Mouse (Mus musculus) cerebellum, postnatal 10 days (tissue): ENCODE data around the gene F2r.

Experiments
- DNase-seq, 2 experiments: peaks; one replicate each; pipeline ENCODE4 v3.0.0; 2021; ENCODE audit warnings: mixed read lengths in 2 of 2

The F2r gene

GRCm38 (mm10) chr13:95630747-95631146 lies 12.5 kb upstream of the F2r start:
- DNase-seq = no peak

DNA sequence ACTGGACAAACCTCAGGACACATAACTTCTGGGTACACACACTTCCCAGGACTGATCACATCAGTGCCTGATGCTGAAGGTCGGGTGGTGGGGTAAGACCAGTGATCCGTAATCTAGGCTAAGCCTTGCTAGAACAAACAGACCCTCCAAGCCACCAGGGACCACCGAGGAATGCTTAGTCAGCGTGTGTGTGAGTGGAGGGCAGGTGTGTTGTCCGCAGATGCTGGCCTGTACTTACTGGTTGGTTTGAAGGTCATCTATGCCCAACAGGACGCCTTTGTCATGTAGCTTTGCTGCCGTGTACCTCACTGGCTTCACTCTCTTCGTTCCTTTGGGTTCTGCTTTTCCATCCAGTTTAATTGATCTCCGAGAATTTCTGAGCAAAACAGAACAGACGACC lies 11.5 kb upstream of the F2r start:
- DNase-seq = no peak

DNA sequence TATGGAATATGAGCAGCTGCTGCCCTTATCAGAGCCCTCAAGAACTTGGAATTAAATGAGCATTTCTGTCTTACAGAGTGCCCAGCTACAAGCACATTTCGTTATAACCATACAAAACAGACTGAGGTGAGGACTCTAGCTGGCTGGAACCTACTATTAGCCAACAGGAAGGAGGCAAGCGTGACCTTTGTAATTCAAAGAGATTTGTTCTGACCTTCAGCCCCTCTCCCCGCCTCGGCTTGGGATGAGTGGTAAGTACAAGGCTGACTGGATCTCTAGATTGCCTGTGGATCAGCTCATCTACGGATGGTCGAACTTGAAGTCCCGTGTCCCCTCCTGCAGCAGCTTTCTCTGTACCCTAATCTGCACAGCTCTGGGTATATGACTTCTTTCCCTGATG lies 8.4 kb upstream of the F2r start:
- no peak for DNase-seq

- DNase-seq = no peak
These were observed 4.8 kb upstream of the F2r start for GRCm38 (mm10) chr13:95623042-95623441.

GRCm38 (mm10) chr13:95621563-95621962 lies 3.3 kb upstream of the F2r start:
- no peak for DNase-seq

DNA sequence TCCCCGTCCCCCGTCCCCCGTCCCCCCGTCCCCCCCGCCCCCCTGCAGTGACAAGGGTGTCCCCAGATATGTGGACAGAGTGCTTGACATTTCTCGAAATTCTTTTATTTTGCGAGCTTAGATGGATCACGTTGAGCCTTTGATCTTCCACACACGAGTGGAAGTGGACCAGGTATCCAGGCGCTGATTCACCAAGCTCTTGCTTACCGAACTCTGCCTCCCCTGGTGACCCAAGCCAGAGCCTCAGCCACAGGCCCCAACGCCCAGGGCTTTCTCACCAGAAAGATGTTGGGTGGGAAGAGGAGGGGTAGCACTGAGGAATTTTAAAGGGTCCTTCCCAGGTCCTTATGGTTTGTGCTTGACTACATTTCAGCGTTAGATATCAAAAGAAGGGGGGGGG lies 572 bp upstream of the F2r start:
- peak; percentile 27 to 32 for DNase-seq

GRCm38 (mm10) chr13:95617671-95618171 lies 566 bp downstream of the F2r start:
- peak; percentile 36 to 42 for DNase-seq

GRCm38 (mm10) chr13:95617082-95617670 lies 1.1 kb downstream of the F2r start:
- no peak for DNase-seq

- no peak for DNase-seq
These were observed 1.8 kb downstream of the F2r start for GRCm38 (mm10) chr13:95616512-95616911.

DNA sequence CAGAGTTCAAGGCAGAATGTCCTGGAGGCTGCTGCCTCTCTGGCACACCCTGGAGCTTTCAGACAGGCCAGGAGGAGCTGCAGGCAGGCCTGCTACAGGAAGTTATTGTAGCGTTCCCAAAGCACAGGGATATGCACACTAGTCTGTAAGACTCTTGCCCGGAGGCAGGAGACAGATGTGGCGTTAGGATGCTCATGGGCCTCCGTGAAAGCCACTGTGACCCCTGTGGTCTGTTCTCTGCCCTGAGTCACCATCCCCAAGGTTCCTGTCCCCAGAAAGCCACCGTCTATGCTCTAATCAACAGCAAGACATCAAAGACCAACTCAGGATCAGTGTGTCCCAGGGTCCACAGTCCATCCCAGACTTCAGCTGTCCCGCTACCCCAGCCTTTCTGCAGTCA lies 3.5 kb downstream of the F2r start:
- DNase-seq = no peak

GRCm38 (mm10) chr13:95612243-95612642 lies 6.0 kb downstream of the F2r start:
- DNase-seq = no peak

DNA sequence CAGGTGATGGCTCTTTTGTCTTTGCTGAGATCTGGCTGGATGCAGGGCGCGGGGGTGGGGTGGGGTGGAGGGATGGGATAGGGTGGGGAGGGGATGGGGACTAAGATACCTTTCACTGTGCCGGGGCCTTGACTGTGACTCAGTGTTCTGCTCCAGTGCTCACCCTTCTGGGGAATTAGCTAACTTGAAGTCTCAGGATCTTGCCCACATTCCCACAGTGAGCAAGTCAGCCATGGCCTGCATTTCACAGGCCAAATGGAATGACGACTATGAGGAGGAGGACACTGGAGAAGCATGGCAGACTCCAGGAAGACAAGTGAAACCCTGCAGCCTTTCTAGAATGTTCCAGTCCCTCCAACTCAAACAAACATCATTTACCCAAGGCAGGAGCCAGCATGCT lies 6.5 kb downstream of the F2r start:
- DNase-seq = no peak

- DNase-seq = no peak
These were observed 7.3 kb downstream of the F2r start for GRCm38 (mm10) chr13:95610786-95611562.

- DNase-seq = no peak
These were observed 9.2 kb downstream of the F2r start for GRCm38 (mm10) chr13:95609088-95609420.

GRCm38 (mm10) chr13:95608416-95609087 lies 9.7 kb downstream of the F2r start:
- no peak for DNase-seq

- DNase-seq = no peak
These were observed 11.3 kb downstream of the F2r start for GRCm38 (mm10) chr13:95607019-95607418.

GRCm38 (mm10) chr13:95604288-95604687 lies 14.0 kb downstream of the F2r start:
- no peak for DNase-seq

- no peak for DNase-seq
These were observed 18.4 kb downstream of the F2r start for GRCm38 (mm10) chr13:95599833-95600359.

- no peak for DNase-seq
These were observed 19.9 kb downstream of the F2r start for GRCm38 (mm10) chr13:95598232-95598920.

GRCm38 (mm10) chr13:95597578-95597977 lies 20.7 kb downstream of the F2r start:
- no peak for DNase-seq

- no peak for DNase-seq
These were observed 21.6 kb downstream of the F2r start for GRCm38 (mm10) chr13:95596689-95597088.

- no peak for DNase-seq
These were observed 22.4 kb downstream of the F2r start for GRCm38 (mm10) chr13:95595921-95596320.

GRCm38 (mm10) chr13:95595411-95595810 lies 22.9 kb downstream of the F2r start:
- no peak for DNase-seq
